Mouse (Mus musculus) ES-E14 (cell line): ENCODE data around the gene Phospho1.

Experiments used
- CHD2 ChIP-seq: IDR thresholded peaks from 2 replicates; pipeline ENCODE4 v1.6.1; 2014; ENCODE audit warnings: mild to moderate bottlenecking, low read depth, low read length, inconsistent platforms
- MAFK ChIP-seq: IDR thresholded peaks from 2 replicates; pipeline ENCODE4 v1.6.1; 2014; ENCODE audit warnings: mild to moderate bottlenecking, low read depth, low read length, inconsistent platforms; ENCODE audit not compliant: insufficient read depth

- no peak for TF ChIP-seq CHD2
- TF ChIP-seq MAFK = no peak
Observed at GRCm38 (mm10) chr11:95857716-95858527, 33.6 kb downstream of the Phospho1 start.
